Mouse (Mus musculus): ENCODE measurements around the gene Dock9. TPM values are rescaled to one million over a fixed set of nuclear protein-coding genes. Genes with fewer than 3 reads are reported as not detected.

Gene Dock9
- polyA plus RNA-seq, 1 experiment, result 1.1 TPM

DNA sequence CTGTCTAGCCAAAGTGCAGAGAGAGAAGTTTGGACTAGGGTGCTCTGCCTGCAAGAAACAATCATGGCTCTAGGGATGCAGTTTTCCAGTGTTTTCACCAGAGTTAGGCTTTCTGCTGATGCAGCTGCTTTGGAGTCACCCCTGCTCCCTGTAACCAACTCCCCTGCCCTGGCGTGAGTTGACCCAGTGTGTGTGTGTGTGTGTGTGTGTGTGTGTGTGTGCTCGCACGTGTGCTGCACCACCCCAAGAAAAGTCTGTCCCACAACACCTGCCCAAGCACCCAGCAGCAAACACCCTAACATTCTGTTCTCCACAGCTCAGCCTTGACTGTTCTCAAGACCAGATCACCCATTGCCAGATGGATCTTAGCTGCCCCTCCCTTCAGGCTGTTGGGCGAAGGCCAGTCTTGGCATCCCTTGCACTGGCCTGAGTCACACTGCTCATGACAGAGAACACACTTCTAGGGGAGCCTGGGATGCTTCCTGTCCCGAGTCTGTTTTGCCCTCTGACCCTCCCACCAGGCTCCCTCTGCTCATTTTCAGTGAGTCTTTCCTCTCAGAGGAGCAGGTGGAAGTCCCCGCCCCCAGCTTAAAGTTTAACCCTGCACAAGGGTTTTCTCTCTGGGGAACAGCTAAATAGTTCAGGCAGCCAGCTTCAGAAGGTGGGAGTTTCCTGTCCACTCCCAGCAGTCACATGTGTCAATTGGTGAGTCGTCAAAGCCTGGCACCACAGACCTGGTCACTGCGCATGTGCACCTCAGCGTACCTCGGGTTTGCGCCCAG lies 26.9 kb upstream of the Dock9 start:
- Histone ChIP-seq H3K4me1 (ENCODE audit: control insufficient read depth, insufficient read depth, low read length) (0 out of 2 replicates have a peak, but pooled peaks cover 6% of the 10 kb centered on the region), H3K27ac (ENCODE audit: insufficient read depth, low read depth, low read length) (no peak overlapping the region), H3K4me3 (ENCODE audit: insufficient read depth, low read length) (no peak overlapping the region)
- no peak for TF ChIP-seq POLR2A (IDR thresholded peaks at IDR 0.05; ENCODE audit: borderline replicate concordance, low read depth, low read length)
- no peak for TF ChIP-seq CTCF (IDR thresholded peaks at IDR 0.05; ENCODE audit: low read depth, low read length)

DNA sequence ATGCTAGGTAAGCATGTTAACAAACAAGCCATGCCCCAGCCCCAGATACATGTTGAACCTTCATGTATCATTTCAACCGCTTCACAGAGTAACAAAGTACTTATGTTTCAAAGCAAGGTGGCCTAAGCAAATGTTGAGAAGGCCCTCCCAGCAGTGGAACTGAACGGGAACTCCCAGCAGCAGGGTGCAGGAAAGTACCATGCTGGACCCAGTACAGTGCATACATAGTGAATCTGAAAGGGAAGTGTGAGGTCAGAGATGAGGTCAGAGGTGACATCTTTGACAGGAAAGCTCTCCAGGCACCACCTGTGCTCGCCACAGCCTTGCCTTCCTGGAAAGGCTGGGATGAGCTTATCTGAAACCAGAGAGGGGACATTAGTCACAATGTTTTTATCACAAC lies 25.4 kb upstream of the Dock9 start:
- H3K4me3 ChIP-seq (ENCODE audit: insufficient read depth, low read length), result no peak overlapping the region
- H3K27ac ChIP-seq (ENCODE audit: insufficient read depth, low read depth, low read length), result no peak overlapping the region
- 0 out of 2 replicates have a peak, but pooled peaks cover 6% of the 10 kb centered on the region for H3K4me1 ChIP-seq (ENCODE audit: control insufficient read depth, insufficient read depth, low read length)
- TF ChIP-seq POLR2A (IDR thresholded peaks at IDR 0.05; ENCODE audit: borderline replicate concordance, low read depth, low read length) (no peak), CTCF (IDR thresholded peaks at IDR 0.05; ENCODE audit: low read depth, low read length) (no peak)

GRCm38 (mm10) chr14:121822506-121822905 lies 24.9 kb upstream of the Dock9 start:
- no peak overlapping the region for H3K4me3 ChIP-seq (ENCODE audit: insufficient read depth, low read length)
- 0 out of 2 replicates have a peak, but pooled peaks cover 6% of the 10 kb centered on the region for H3K4me1 ChIP-seq (ENCODE audit: control insufficient read depth, insufficient read depth, low read length)
- TF ChIP-seq CTCF (IDR thresholded peaks at IDR 0.05; ENCODE audit: low read depth, low read length) (no peak), POLR2A (IDR thresholded peaks at IDR 0.05; ENCODE audit: borderline replicate concordance, low read depth, low read length) (no peak)
- H3K27ac ChIP-seq (ENCODE audit: insufficient read depth, low read depth, low read length), result no peak overlapping the region

DNA sequence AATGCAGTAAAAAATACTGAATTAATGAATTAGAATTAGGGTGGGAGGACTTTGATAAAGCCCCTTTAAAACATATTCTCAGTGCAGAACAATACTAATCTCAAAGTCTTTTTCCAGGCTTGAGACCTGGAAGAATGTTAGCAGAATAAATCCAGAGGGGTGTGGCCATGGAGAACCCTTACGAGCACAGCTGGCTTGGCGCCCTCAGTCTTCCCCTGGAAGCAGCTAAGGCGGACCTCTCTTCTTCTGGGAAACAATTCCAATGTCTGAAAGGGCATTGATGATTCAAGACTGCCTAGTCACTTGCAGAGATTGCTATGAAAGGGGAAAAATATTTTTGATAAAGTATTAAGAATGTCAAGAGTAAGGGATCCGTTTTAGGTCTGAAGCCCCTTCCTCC lies 9.2 kb upstream of the Dock9 start:
- no peak for TF ChIP-seq CTCF (IDR thresholded peaks at IDR 0.05; ENCODE audit: low read depth, low read length)
- TF ChIP-seq POLR2A (IDR thresholded peaks at IDR 0.05; ENCODE audit: borderline replicate concordance, low read depth, low read length), result no peak
- Histone ChIP-seq H3K4me1 (ENCODE audit: control insufficient read depth, insufficient read depth, low read length) (no peaks in the 10 kb centered on the region), H3K27ac (ENCODE audit: insufficient read depth, low read depth, low read length) (no peak overlapping the region), H3K4me3 (ENCODE audit: insufficient read depth, low read length) (no peak overlapping the region)

DNA sequence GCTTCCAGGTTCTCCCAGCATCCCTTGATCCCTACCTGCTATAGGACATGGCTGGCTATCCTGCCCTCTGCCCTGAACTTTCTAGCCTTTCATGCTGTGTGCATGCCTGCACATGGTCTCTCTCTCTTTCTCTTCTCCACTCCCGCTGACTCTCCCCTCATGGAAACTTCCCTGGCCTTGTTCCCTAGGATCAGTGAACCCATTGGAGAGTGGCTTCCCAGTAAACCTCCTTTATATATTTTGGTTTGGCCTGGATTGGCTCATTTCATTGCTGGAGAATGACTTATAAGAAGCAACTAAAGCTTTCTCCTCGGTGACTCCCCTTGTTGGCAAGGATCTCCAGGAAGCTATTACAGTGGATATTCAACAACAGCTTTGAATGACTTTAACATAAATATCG lies 8.7 kb upstream of the Dock9 start:
- H3K27ac ChIP-seq (ENCODE audit: insufficient read depth, low read depth, low read length), result no peak overlapping the region
- no peaks in the 10 kb centered on the region for H3K4me1 ChIP-seq (ENCODE audit: control insufficient read depth, insufficient read depth, low read length)
- H3K4me3 ChIP-seq (ENCODE audit: insufficient read depth, low read length), result no peak overlapping the region
- TF ChIP-seq CTCF (IDR thresholded peaks at IDR 0.05; ENCODE audit: low read depth, low read length) (no peak), POLR2A (IDR thresholded peaks at IDR 0.05; ENCODE audit: borderline replicate concordance, low read depth, low read length) (no peak)

DNA sequence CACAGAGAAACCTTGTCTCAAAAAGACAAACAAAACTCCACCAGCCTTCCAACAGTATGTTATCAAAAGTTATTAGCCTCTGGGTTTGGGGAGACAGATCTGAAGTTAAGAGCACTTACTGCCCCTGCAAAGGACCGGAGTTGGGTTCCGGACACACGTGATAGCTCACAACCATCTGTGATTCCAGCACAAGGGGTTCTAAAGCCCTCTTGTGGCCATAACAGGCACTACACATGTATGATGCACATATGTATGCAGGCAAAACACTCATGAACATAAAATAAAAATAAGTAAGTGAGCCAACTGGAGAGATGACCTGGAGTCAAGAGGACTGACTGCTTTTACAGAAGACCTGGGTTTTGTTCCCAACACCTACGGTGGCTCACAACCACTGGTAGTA lies 6.8 kb upstream of the Dock9 start:
- Histone ChIP-seq H3K4me1 (ENCODE audit: control insufficient read depth, insufficient read depth, low read length) (no peaks in the 10 kb centered on the region), H3K4me3 (ENCODE audit: insufficient read depth, low read length) (no peak overlapping the region), H3K27ac (ENCODE audit: insufficient read depth, low read depth, low read length) (no peak overlapping the region)
- peak; percentile 44; the same call in 1 of the 2 replicates for TF ChIP-seq CTCF (IDR thresholded peaks at IDR 0.05; ENCODE audit: low read depth, low read length)
- TF ChIP-seq POLR2A (IDR thresholded peaks at IDR 0.05; ENCODE audit: borderline replicate concordance, low read depth, low read length), result no peak

GRCm38 (mm10) chr14:121800962-121801361 lies 3.3 kb upstream of the Dock9 start:
- H3K27ac ChIP-seq (ENCODE audit: insufficient read depth, low read depth, low read length), result no peak overlapping the region
- no peaks in the 10 kb centered on the region for H3K4me1 ChIP-seq (ENCODE audit: control insufficient read depth, insufficient read depth, low read length)
- no peak overlapping the region for H3K4me3 ChIP-seq (ENCODE audit: insufficient read depth, low read length)
- TF ChIP-seq POLR2A (IDR thresholded peaks at IDR 0.05; ENCODE audit: borderline replicate concordance, low read depth, low read length), result no peak
- no peak for TF ChIP-seq CTCF (IDR thresholded peaks at IDR 0.05; ENCODE audit: low read depth, low read length)

- no peaks in the 10 kb centered on the region for H3K4me1 ChIP-seq (ENCODE audit: control insufficient read depth, insufficient read depth, low read length)
- TF ChIP-seq POLR2A (IDR thresholded peaks at IDR 0.05; ENCODE audit: borderline replicate concordance, low read depth, low read length) (no peak), CTCF (IDR thresholded peaks at IDR 0.05; ENCODE audit: low read depth, low read length) (no peak)
- no peak overlapping the region for H3K27ac ChIP-seq (ENCODE audit: insufficient read depth, low read depth, low read length)
- no peak overlapping the region for H3K4me3 ChIP-seq (ENCODE audit: insufficient read depth, low read length)
These were observed 1.5 kb upstream of the Dock9 start for GRCm38 (mm10) chr14:121799112-121799511.

- no peaks in the 10 kb centered on the region for H3K4me1 ChIP-seq (ENCODE audit: control insufficient read depth, insufficient read depth, low read length)
- H3K27ac ChIP-seq (ENCODE audit: insufficient read depth, low read depth, low read length), result peak overlapping the region; percentile 44
- TF ChIP-seq POLR2A (IDR thresholded peaks at IDR 0.05; ENCODE audit: borderline replicate concordance, low read depth, low read length), result 0 out of 2 replicates have a peak, but pooled peaks have one; percentile 56
- TF ChIP-seq CTCF (IDR thresholded peaks at IDR 0.05; ENCODE audit: low read depth, low read length), result no peak
- peak overlapping the region; percentile 66 for H3K4me3 ChIP-seq (ENCODE audit: insufficient read depth, low read length)
These were observed 768 bp upstream of the Dock9 start for GRCm38 (mm10) chr14:121798411-121798799.
